Mouse (Mus musculus) kidney, postnatal 0 days (tissue): Measurements from ENCODE around the gene Gm20547. TPM values are rescaled to one million over a fixed set of nuclear protein-coding genes. Genes with fewer than 3 reads are reported as not detected.

Experiments
- ATAC-seq: fragments of 200-750 bp; cut with Nextera tagmentation; replicated peaks from 2 replicates; pipeline ENCODE4 v1.8.0; 2017; ENCODE audit warnings: low read depth, moderate number of reproducible peaks, moderate TSS enrichment, moderate library complexity; ENCODE audit not compliant: low FRiP score
- DNase-seq: peaks from one replicate; pipeline ENCODE4 v3.0.0-alpha.2; 2016; ENCODE audit warnings: low spot score
- H3K27ac ChIP-seq: fragments of 300-500 bp; sonication (generic); 2 replicates; pipeline ENCODE4 v1.5.1; 2014; ENCODE audit warnings: mild to moderate bottlenecking
- H3K27me3 ChIP-seq: fragments of 300-500 bp; sonication (generic); 2 replicates; pipeline ENCODE4 v1.6.1; 2014; ENCODE audit warnings: low read length, mixed read lengths; ENCODE audit not compliant: insufficient read depth
- H3K36me3 ChIP-seq: fragments of 300-500 bp; sonication (generic); 2 replicates; pipeline ENCODE4 v1.6.1; 2014; ENCODE audit warnings: low read length, mixed read lengths; ENCODE audit not compliant: insufficient read depth
- H3K4me1 ChIP-seq: fragments of 300-500 bp; sonication (generic); replicated peaks from 2 replicates; pipeline ENCODE4 v1.6.1; 2014; ENCODE audit warnings: antibody characterized with exemption, low read length, mixed read lengths; ENCODE audit not compliant: insufficient read depth
- H3K4me2 ChIP-seq: fragments of 300-500 bp; sonication (generic); 2 replicates; pipeline ENCODE4 v1.6.1; 2014; ENCODE audit warnings: mild to moderate bottlenecking, low read length, moderate library complexity, mixed read lengths
- H3K4me3 ChIP-seq: fragments of 300-500 bp; sonication (generic); replicated peaks from 2 replicates; pipeline ENCODE4 v1.5.1; 2014; ENCODE audit warnings: low read depth, low read length
- H3K9ac ChIP-seq: fragments of 300-500 bp; sonication (generic); 2 replicates; pipeline ENCODE4 v1.6.1; 2014; ENCODE audit warnings: low read depth, low read length
- H3K9me3 ChIP-seq: fragments of 300-500 bp; sonication (generic); replicated peaks from 2 replicates; pipeline ENCODE4 v1.6.1; 2016; ENCODE audit warnings: low read length, inconsistent platforms, mixed read lengths
- CTCF ChIP-seq: IDR thresholded peaks from 2 replicates; pipeline ENCODE4 v1.5.1; 2016; ENCODE audit warnings: antibody characterized with exemption, low read depth, mild to moderate bottlenecking, moderate library complexity
- WGBS: fragments of 180-500 bp; shearing (Covaris S2); extraction: QIAGEN DNeasy Blood & Tissue Kit; methylation state at CpG from one replicate; pipeline ENCODE4 v1.1.7; 2014; 5-methylcytosine and 5-hydroxymethylcytosine counted together
- polyA plus RNA-seq: library from polyadenylated mRNA; unstranded; fragments of >200 nt; fragmentation: Nextera tagmentation; extraction: Ambion mirVana; gene quantifications from 2 replicates; pipeline ENCODE4 v1.2.1, GENCODE M21; 2015

Gene Gm20547
- polyA plus RNA-seq, 1 experiment from 2014 or later = not detected

- Histone ChIP-seq H3K9me3 (no peaks in the 10 kb centered on the region), H3K27ac (peak overlapping the region; percentile 93), H3K9ac (peak overlapping the region; percentile 84; the same call in 1 of the 2 replicates), H3K27me3 (no peaks in the 10 kb centered on the region), H3K4me3 (peak overlapping the region; percentile 88), H3K4me1 (peaks cover 14% of the 10 kb centered on the region), H3K36me3 (0 out of 2 replicates have a peak, but pooled peaks cover 5% of the 10 kb centered on the region), H3K4me2 (peak overlapping the region; percentile 99)
- ATAC-seq = no peak
- no peak for DNase-seq
- 75% methylated on average over 12 of the region's 12 CpGs for WGBS
- TF ChIP-seq CTCF = no peak
Measured at GRCm38 (mm10) chr17:34893072-34893824, 11.4 kb upstream of the Gm20547 start.

GRCm38 (mm10) chr17:34891377-34891776 lies 9.5 kb upstream of the Gm20547 start:
- Histone ChIP-seq H3K27me3 (no peaks in the 10 kb centered on the region), H3K9me3 (no peaks in the 10 kb centered on the region)
- WGBS = 94% methylated on average over 2 of the region's 2 CpGs

DNA sequence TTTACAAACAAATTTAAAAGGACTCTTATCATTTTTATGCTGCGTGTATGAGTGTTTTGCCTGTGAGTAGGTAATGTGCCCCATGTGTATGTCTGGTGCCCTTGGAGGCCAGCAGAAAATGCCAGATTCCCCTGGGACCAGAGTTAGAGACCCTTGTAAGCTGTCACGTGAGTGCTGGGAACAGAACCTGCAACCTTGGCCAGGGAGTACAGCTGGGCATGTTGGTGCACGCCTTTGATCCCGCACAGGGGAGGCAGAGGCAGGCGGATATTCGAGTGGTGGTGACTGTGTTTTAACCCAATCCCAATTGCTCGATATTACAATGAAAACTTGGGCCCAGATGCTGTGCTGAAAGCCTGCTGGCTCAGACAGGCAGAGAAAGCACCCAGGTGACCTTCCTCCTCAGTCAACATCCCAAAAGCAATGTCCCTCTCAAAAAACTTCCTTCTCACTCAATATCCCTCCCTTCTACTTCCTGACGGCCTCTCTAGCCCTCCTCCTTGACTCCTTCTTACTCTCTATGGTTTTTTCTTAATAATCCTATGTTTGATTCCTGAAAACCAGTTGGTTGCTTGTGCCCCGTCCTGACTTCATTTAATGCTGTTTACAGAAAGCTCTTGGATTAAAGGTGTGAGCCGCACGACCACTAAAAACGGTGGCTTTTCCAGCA lies 8.4 kb upstream of the Gm20547 start:
- no peak overlapping the region for H3K4me2 ChIP-seq
- no peak overlapping the region for H3K27ac ChIP-seq
- 78% methylated on average over 12 of the region's 12 CpGs for WGBS
- no peak overlapping the region for H3K4me3 ChIP-seq
- H3K4me1 ChIP-seq = peaks cover 6% of the 10 kb centered on the region; the same call in 1 of the 2 replicates
- H3K27me3 ChIP-seq = no peaks in the 10 kb centered on the region
- no peak for TF ChIP-seq CTCF
- DNase-seq = no peak
- no peak for ATAC-seq
- no peaks in the 10 kb centered on the region for H3K9me3 ChIP-seq
- H3K36me3 ChIP-seq = no peaks in the 10 kb centered on the region
- H3K9ac ChIP-seq = no peak overlapping the region

More at GRCm38 (mm10) chr17:34891377-34891776, 9.5 kb upstream of the Gm20547 start:
- 0 out of 2 replicates have a peak, but pooled peaks cover 3% of the 10 kb centered on the region for H3K36me3 ChIP-seq
- no peak overlapping the region for H3K4me2 ChIP-seq
- no peak overlapping the region for H3K9ac ChIP-seq
- no peak for ATAC-seq
- TF ChIP-seq CTCF = peak; percentile 21; the same call in 1 of the 2 replicates
- no peak overlapping the region for H3K27ac ChIP-seq
- DNase-seq = no peak
- H3K4me3 ChIP-seq = no peak overlapping the region
- H3K4me1 ChIP-seq = peaks cover 9% of the 10 kb centered on the region; the same call in 1 of the 2 replicates

DNA sequence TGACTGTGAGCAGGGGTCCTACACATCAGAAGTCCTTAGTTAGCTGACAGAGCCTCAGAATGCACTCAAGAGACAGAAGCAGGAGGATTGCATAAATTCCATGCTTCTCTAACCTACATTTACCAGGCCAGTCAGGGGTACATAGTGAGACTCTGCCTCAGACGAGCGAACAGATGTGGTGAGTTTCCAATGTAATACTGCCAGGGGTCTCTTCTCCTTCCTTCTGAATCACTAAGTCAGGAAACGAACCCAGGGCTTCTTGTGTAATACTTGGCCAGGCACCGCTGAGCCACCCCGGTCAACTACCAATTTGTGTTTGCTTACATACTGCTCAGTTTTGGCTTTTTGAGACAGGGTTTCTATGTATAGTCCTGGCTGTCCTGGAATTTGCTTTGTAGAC lies 6.1 kb upstream of the Gm20547 start:
- DNase-seq (no peak), ATAC-seq (no peak)
- Histone ChIP-seq H3K9ac (no peak overlapping the region), H3K9me3 (no peaks in the 10 kb centered on the region), H3K4me3 (no peak overlapping the region), H3K27ac (no peak overlapping the region), H3K27me3 (no peaks in the 10 kb centered on the region), H3K36me3 (no peaks in the 10 kb centered on the region), H3K4me1 (no peaks in the 10 kb centered on the region), H3K4me2 (no peak overlapping the region)
- 79% methylated on average over 5 of the region's 5 CpGs for WGBS
- no peak for TF ChIP-seq CTCF

DNA sequence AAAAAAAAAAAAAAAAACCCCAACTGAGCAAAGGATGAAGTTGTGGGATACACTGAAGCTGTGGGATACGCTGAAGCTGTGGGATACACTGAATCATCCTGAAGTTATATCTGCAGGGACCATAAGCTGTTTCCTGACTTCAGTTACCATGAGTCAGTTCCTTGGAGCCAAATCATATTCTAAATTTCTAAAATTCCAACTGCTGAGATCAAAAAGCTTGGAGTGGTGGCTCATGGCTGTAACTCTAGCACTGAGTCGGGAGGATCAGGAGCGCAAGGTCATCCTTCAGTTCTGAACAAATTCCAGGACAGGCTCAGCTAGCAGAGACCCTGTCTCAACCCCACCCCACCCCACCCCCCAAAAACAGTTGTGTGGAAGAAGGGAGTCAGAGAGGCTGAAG lies 3.8 kb upstream of the Gm20547 start:
- Histone ChIP-seq H3K4me3 (no peak overlapping the region), H3K27me3 (no peaks in the 10 kb centered on the region), H3K4me1 (0 out of 2 replicates have a peak, but pooled peaks cover 4% of the 10 kb centered on the region), H3K9ac (no peak overlapping the region), H3K27ac (no peak overlapping the region), H3K36me3 (no peaks in the 10 kb centered on the region), H3K9me3 (no peaks in the 10 kb centered on the region), H3K4me2 (no peak overlapping the region)
- no peak for ATAC-seq
- TF ChIP-seq CTCF = no peak
- DNase-seq = peak; percentile 22
- 71% methylated on average over 3 of the region's 3 CpGs for WGBS

DNA sequence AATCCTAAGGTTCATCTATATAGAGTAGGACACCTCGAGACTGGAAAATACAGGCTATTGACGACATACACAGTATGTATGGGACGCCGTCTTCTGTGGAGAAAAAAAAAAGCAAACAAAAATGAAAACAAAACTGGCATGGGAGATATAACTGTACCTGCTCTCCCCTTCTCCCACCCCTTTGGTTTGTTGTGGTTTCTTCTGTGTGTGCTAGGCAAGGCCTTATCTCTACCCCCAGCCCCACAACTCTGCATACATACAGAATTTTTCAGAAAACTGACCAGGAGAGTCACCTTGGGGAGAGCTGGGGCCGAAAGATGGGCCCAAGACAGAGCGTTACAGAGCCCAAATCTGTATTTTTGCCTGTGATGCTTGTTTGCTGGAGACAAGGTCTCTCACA lies 2.9 kb upstream of the Gm20547 start:
- no peak overlapping the region for H3K4me2 ChIP-seq
- DNase-seq (no peak), ATAC-seq (no peak)
- H3K4me1 ChIP-seq = 0 out of 2 replicates have a peak, but pooled peaks cover 4% of the 10 kb centered on the region
- no peak overlapping the region for H3K9ac ChIP-seq
- no peaks in the 10 kb centered on the region for H3K36me3 ChIP-seq
- no peaks in the 10 kb centered on the region for H3K9me3 ChIP-seq
- H3K27ac ChIP-seq = no peak overlapping the region
- TF ChIP-seq CTCF = no peak
- WGBS = 89% methylated on average over 6 of the region's 6 CpGs
- H3K27me3 ChIP-seq = no peaks in the 10 kb centered on the region
- H3K4me3 ChIP-seq = no peak overlapping the region
